Mouse (Mus musculus) hindbrain, embryonic 14.5 days (tissue): ENCODE data around the gene Ffar4. TPM values are rescaled to one million over a fixed set of nuclear protein-coding genes. Genes with fewer than 3 reads are reported as not detected.

Experiments
- ATAC-seq: fragments of 200-750 bp; cut with Nextera tagmentation; 2 replicates; pipeline ENCODE4 v1.8.0; 2017; ENCODE audit warnings: moderate number of reproducible peaks, mild to moderate bottlenecking, moderate TSS enrichment, moderate library complexity; ENCODE audit not compliant: low FRiP score
- DNase-seq: peaks from one replicate; pipeline ENCODE4 v3.0.0-alpha.2; 2015; ENCODE audit warnings: low spot score
- H3K27ac ChIP-seq: fragments of 300-500 bp; sonication (generic); 2 replicates; pipeline ENCODE4 v1.5.1; 2014; ENCODE audit warnings: mild to moderate bottlenecking, moderate library complexity
- H3K27me3 ChIP-seq: fragments of 300-500 bp; sonication (generic); 2 replicates; pipeline ENCODE4 v1.6.1; 2014; ENCODE audit warnings: mild to moderate bottlenecking, low read length, mixed read lengths; ENCODE audit not compliant: control insufficient read depth, insufficient read depth
- H3K36me3 ChIP-seq: fragments of 300-500 bp; sonication (generic); replicated peaks from 2 replicates; pipeline ENCODE4 v1.6.1; 2014; ENCODE audit not compliant: control insufficient read depth, insufficient read depth
- H3K4me1 ChIP-seq: fragments of 300-500 bp; sonication (generic); replicated peaks from 2 replicates; pipeline ENCODE4 v1.6.1; 2014; ENCODE audit warnings: antibody characterized with exemption, low read length, mixed read lengths; ENCODE audit not compliant: control insufficient read depth, insufficient read depth
- H3K4me2 ChIP-seq: fragments of 300-500 bp; sonication (generic); replicated peaks from 2 replicates; pipeline ENCODE4 v1.6.1; 2014; ENCODE audit warnings: mild to moderate bottlenecking, moderate library complexity
- H3K4me3 ChIP-seq: fragments of 300-500 bp; sonication (generic); replicated peaks from 2 replicates; pipeline ENCODE4 v1.5.1; 2014; ENCODE audit warnings: mild to moderate bottlenecking, low read length
- H3K9ac ChIP-seq: fragments of 300-500 bp; sonication (generic); 2 replicates; pipeline ENCODE4 v1.6.1; 2014
- H3K9me3 ChIP-seq: fragments of 300-500 bp; sonication (generic); 2 replicates; pipeline ENCODE4 v1.6.1; 2016; ENCODE audit warnings: low read length; ENCODE audit not compliant: control insufficient read depth
- WGBS: fragments of 180-500 bp; shearing (Covaris S2); extraction: QIAGEN DNeasy Blood & Tissue Kit; methylation state at CpG from one replicate; pipeline ENCODE4 v1.1.7; 2014; 5-methylcytosine and 5-hydroxymethylcytosine counted together
- polyA plus RNA-seq: library from polyadenylated mRNA; unstranded; fragments of >200 nt; fragmentation: Nextera tagmentation; extraction: Ambion mirVana; gene quantifications from 2 replicates; pipeline ENCODE4 v1.2.1, GENCODE M21; 2014

The Ffar4 gene
- polyA plus RNA-seq, 1 experiment from 2014 or later = not detected

DNA sequence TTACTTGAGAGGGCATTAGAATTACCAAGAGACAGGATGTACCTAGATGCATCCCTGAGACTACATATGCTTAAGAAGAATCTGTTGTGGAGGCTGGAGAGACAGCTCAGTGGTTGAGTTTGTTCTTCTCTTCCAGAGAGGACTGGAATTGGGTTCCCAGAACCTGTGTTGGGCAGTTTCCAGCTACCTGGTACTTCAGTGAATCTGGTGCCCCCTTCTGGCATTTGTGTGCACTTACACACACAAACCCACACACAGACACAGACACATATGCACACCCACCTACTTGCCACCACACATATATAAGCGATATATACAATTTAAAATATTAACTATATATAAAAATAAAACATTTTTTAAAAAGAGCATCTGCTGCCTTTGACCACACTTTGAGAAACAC is 59.4 kb downstream of the Ffar4 start:
- no peaks in the 10 kb centered on the region for H3K27me3 ChIP-seq
- no peaks in the 10 kb centered on the region for H3K36me3 ChIP-seq
- H3K4me2 ChIP-seq = no peak overlapping the region
- 100% methylated on average over 1 of the region's 1 CpGs for WGBS
- DNase-seq = no peak
- no peak overlapping the region for H3K4me3 ChIP-seq
- H3K9me3 ChIP-seq = no peaks in the 10 kb centered on the region
- no peak overlapping the region for H3K27ac ChIP-seq
- no peak for ATAC-seq
- no peak overlapping the region for H3K9ac ChIP-seq
- no peaks in the 10 kb centered on the region for H3K4me1 ChIP-seq

DNA sequence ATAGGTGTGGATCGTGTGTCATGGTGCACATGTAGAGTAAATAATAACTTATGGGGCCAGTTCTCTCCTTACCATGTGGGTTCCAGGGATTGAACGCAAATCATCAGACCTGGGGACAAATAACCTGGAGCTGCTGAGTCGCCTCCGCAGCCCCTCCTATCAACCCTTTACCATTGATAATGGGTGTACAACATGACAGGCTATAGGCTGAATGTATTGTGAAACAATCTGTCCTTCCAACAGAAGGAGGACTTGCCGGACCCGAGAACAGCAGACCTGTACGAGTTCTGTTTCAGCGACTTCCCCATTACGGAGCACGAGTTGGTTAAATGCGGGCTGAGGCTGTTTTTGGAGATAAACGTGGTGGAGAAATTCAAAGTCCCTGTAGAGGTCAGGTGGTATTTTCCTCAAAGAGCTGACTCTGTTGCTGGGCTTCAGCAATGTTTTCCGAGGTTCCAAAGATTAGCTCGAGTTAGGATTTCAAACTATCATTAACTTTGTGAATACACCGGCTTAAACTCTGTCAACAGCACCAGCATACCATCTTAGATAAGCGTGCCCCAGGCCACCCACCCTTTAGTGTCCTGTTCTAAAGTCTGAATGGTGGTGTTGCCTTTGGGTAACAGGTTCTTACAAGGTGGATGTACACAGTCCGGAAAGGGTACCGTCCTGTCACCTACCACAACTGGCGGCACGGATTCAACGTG is 64.9 kb downstream of the Ffar4 start:
- H3K9ac ChIP-seq = no peak overlapping the region
- H3K4me1 ChIP-seq = no peaks in the 10 kb centered on the region
- no peaks in the 10 kb centered on the region for H3K36me3 ChIP-seq
- no peaks in the 10 kb centered on the region for H3K27me3 ChIP-seq
- H3K27ac ChIP-seq = no peak overlapping the region
- no peak overlapping the region for H3K4me3 ChIP-seq
- no peak for ATAC-seq
- H3K9me3 ChIP-seq = no peaks in the 10 kb centered on the region
- no peak for DNase-seq
- WGBS = 94% methylated on average over 21 of the region's 21 CpGs
- H3K4me2 ChIP-seq = no peak overlapping the region

Other genes starting within 250 kb of the Ffar4 start
- 2.0 and 3.2 TPM in 2 replicates for gene Myof, start 53.5 kb upstream of the Ffar4 start, polyA plus RNA-seq
- 4.6 and 6.8 TPM in 2 replicates for gene Cep55, start 42.1 kb upstream of the Ffar4 start, polyA plus RNA-seq
- gene Rbp4, start 28.2 kb downstream of the Ffar4 start, polyA plus RNA-seq = 5.3 and 9.3 TPM in 2 replicates
- gene Pde6c, start 35.7 kb downstream of the Ffar4 start, polyA plus RNA-seq = 0.21 and 0.22 TPM in 2 replicates
- 33.5 and 34.5 TPM in 2 replicates for gene Fra10ac1, start 127.1 kb downstream of the Ffar4 start, polyA plus RNA-seq
- gene Lgi1, start 167.5 kb downstream of the Ffar4 start, polyA plus RNA-seq = 22.2 TPM in 2 replicates